Mouse (Mus musculus) lung, embryonic 14.5 days (tissue): ENCODE data around the gene Hlcs. TPM values are rescaled to one million over a fixed set of nuclear protein-coding genes. Genes with fewer than 3 reads are reported as not detected.
A peak's percentile ranks its signal among the peaks of the same experiment; 100 is the strongest.

Experiments used
- ATAC-seq: fragments of 200-750 bp; cut with Nextera tagmentation; 2 replicates; pipeline ENCODE4 v1.8.0; 2017; ENCODE audit warnings: mild to moderate bottlenecking, moderate TSS enrichment, moderate library complexity; ENCODE audit not compliant: insufficient read depth
- DNase-seq: peaks from one replicate; pipeline ENCODE4 v3.0.0-alpha.2; 2015
- H3K27ac ChIP-seq: fragments of 300-500 bp; sonication (generic); 2 replicates; pipeline ENCODE4 v1.5.1; 2014; ENCODE audit warnings: low read depth, mild to moderate bottlenecking, moderate library complexity
- H3K27me3 ChIP-seq: fragments of 300-500 bp; sonication (generic); 2 replicates; pipeline ENCODE4 v1.6.1; 2014; ENCODE audit warnings: low read length, control low read depth; ENCODE audit not compliant: insufficient read depth
- H3K36me3 ChIP-seq: fragments of 300-500 bp; sonication (generic); 2 replicates; pipeline ENCODE4 v1.6.1; 2014; ENCODE audit warnings: control low read depth; ENCODE audit not compliant: insufficient read depth
- H3K4me1 ChIP-seq: fragments of 300-500 bp; sonication (generic); 2 replicates; pipeline ENCODE4 v1.6.1; 2014; ENCODE audit warnings: antibody characterized with exemption, control low read depth; ENCODE audit not compliant: insufficient read depth
- H3K4me2 ChIP-seq: fragments of 300-500 bp; sonication (generic); 2 replicates; pipeline ENCODE4 v1.6.1; 2014; ENCODE audit warnings: mild to moderate bottlenecking
- H3K4me3 ChIP-seq: fragments of 300-500 bp; sonication (generic); 2 replicates; pipeline ENCODE4 v1.5.1; 2014; ENCODE audit warnings: low read depth, low read length
- H3K9ac ChIP-seq: fragments of 300-500 bp; sonication (generic); 2 replicates; pipeline ENCODE4 v1.6.1; 2014
- H3K9me3 ChIP-seq: fragments of 300-500 bp; sonication (generic); 2 replicates; pipeline ENCODE4 v1.6.1; 2016; ENCODE audit warnings: low read depth, low read length, control low read depth
- CTCF ChIP-seq: IDR thresholded peaks from 2 replicates; pipeline ENCODE4 v1.5.1; 2016; ENCODE audit warnings: antibody characterized with exemption, low read depth
- WGBS: fragments of 180-500 bp; shearing (Covaris S2); extraction: QIAGEN DNeasy Blood & Tissue Kit; methylation state at CpG from one replicate; pipeline ENCODE4 v1.1.7; 2014; 5-methylcytosine and 5-hydroxymethylcytosine counted together
- polyA plus RNA-seq: library from polyadenylated mRNA; unstranded; fragments of >200 nt; fragmentation: Nextera tagmentation; extraction: Ambion mirVana; gene quantifications from 2 replicates; pipeline ENCODE4 v1.2.1, GENCODE M21; 2014

Hlcs gene
- polyA plus RNA-seq, 1 experiment from 2014 or later = 8.0 TPM

- WGBS = under 1% methylated on average over 93 of the region's 96 CpGs
- Histone ChIP-seq H3K36me3 (no peaks in the 10 kb centered on the region), H3K4me1 (peaks cover 7% of the 10 kb centered on the region; the same call in 1 of the 2 replicates), H3K4me3 (peak within 1 kb of the TSS; percentile 42), H3K27ac (no peak within 1 kb of the TSS), H3K4me2 (peak within 1 kb of the TSS; percentile 72), H3K9me3 (no peaks in the 10 kb centered on the region), H3K9ac (peak within 1 kb of the TSS; percentile 42; the same call in 1 of the 2 replicates), H3K27me3 (peaks cover 99% of the 10 kb centered on the region)
- DNase-seq (no peak), ATAC-seq (no peak)
- TF ChIP-seq CTCF = no peak
Measured at GRCm38 (mm10) chr16:94084711-94085602, 228.4 kb downstream of the Hlcs start, which contains the start of gene Sim2. Sim2 (plus strand) TSS chr16:94084931.

GRCm38 (mm10) chr16:94083848-94084525 lies 229.4 kb downstream of the Hlcs start:
- Histone ChIP-seq H3K4me3 (peak overlapping the region; percentile 42), H3K27me3 (peaks cover 99% of the 10 kb centered on the region), H3K4me2 (no peak overlapping the region; the same call in 1 of the 2 replicates), H3K9ac (no peak overlapping the region), H3K9me3 (no peaks in the 10 kb centered on the region), H3K36me3 (no peaks in the 10 kb centered on the region), H3K27ac (no peak overlapping the region), H3K4me1 (peaks cover 7% of the 10 kb centered on the region; the same call in 1 of the 2 replicates)
- under 1% methylated on average over 41 of the region's 41 CpGs for WGBS
- DNase-seq (no peak), ATAC-seq (no peak)
- TF ChIP-seq CTCF = no peak

GRCm38 (mm10) chr16:94082960-94083847 lies 230.2 kb downstream of the Hlcs start:
- H3K36me3 ChIP-seq = no peaks in the 10 kb centered on the region
- H3K4me3 ChIP-seq = no peak overlapping the region; the same call in 1 of the 2 replicates

GRCm38 (mm10) chr16:94081996-94082708 lies 231.2 kb downstream of the Hlcs start:
- Histone ChIP-seq H3K27ac (no peak overlapping the region), H3K9ac (no peak overlapping the region), H3K9me3 (no peaks in the 10 kb centered on the region), H3K4me3 (no peak overlapping the region), H3K4me1 (peaks cover 7% of the 10 kb centered on the region; the same call in 1 of the 2 replicates), H3K27me3 (peaks cover 97% of the 10 kb centered on the region), H3K36me3 (no peaks in the 10 kb centered on the region), H3K4me2 (no peak overlapping the region)
- 13% methylated on average over 8 of the region's 8 CpGs for WGBS
- ATAC-seq = no peak
- DNase-seq = no peak
- no peak for TF ChIP-seq CTCF

More at GRCm38 (mm10) chr16:94082960-94083847, 230.2 kb downstream of the Hlcs start:
- no peak overlapping the region for H3K27ac ChIP-seq
- TF ChIP-seq CTCF = no peak
- H3K4me2 ChIP-seq = no peak overlapping the region
- peaks cover 97% of the 10 kb centered on the region for H3K27me3 ChIP-seq
- no peaks in the 10 kb centered on the region for H3K9me3 ChIP-seq
- no peak for ATAC-seq
- WGBS = 1% methylated on average over 46 of the region's 46 CpGs
- DNase-seq = no peak
- H3K4me1 ChIP-seq = peaks cover 7% of the 10 kb centered on the region; the same call in 1 of the 2 replicates
- no peak overlapping the region for H3K9ac ChIP-seq

- Histone ChIP-seq H3K9me3 (no peaks in the 10 kb centered on the region), H3K4me1 (peaks cover 7% of the 10 kb centered on the region; the same call in 1 of the 2 replicates), H3K36me3 (no peaks in the 10 kb centered on the region), H3K27ac (no peak overlapping the region), H3K4me3 (no peak overlapping the region), H3K27me3 (peaks cover 97% of the 10 kb centered on the region), H3K9ac (no peak overlapping the region), H3K4me2 (no peak overlapping the region)
- ATAC-seq (no peak), DNase-seq (no peak)
- whole genome bisulfite sequencing = 25% methylated on average over 5 of the region's 5 CpGs
- TF ChIP-seq CTCF = no peak
Measured at GRCm38 (mm10) chr16:94081596-94081995, 231.8 kb downstream of the Hlcs start.

- Histone ChIP-seq H3K4me1 (no peaks in the 10 kb centered on the region), H3K36me3 (no peaks in the 10 kb centered on the region), H3K9ac (no peak overlapping the region), H3K27me3 (peaks cover 90% of the 10 kb centered on the region), H3K4me3 (no peak overlapping the region), H3K9me3 (no peaks in the 10 kb centered on the region), H3K27ac (no peak overlapping the region), H3K4me2 (no peak overlapping the region)
- no peak for TF ChIP-seq CTCF
- ATAC-seq (no peak), DNase-seq (no peak)
- 2% methylated on average over 13 of the region's 13 CpGs for WGBS
Measured at GRCm38 (mm10) chr16:94079856-94080555, 233.4 kb downstream of the Hlcs start.
